Mouse (Mus musculus) heart, adult 10 weeks (tissue): Measurements from ENCODE around the gene Sept3. TPM values are rescaled to one million over a fixed set of nuclear protein-coding genes. Genes with fewer than 3 reads are reported as not detected.

Experiments used
- polyA plus RNA-seq: library from polyadenylated mRNA; stranded (reverse); fragments of 350-450 nt; fragmentation: Illumina TruSeq; extraction: RNeasy Lipid Tissue Mini Kit (QIAGEN cat#74804); gene quantifications from one replicate; pipeline ENCODE4 v1.2.3, GENCODE M21; 2014; ENCODE audit warnings: low read depth, low replicate concordance

The Sept3 gene
- polyA plus RNA-seq, result 1.5 TPM

DNA sequence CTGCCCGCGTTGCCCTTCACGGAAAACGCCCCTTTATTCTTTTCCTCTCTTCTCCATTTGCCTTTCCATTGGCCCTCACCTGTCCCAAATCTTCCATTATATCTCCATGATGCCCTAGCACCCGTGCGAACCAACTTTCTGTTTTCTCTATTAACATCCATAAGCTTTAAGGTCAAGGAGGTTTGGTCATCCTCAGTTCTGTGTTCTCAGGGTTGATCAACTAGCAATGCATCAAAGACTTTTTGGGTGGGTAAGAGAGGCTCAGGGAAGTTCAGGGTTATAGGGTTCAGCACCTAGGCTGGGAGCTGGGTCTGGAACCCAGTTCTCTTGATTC is at the start of gene Sept3:
Gene Sept3, plus strand, starts transcription at position 301 of the 334 bp plus-strand sequence.

DNA sequence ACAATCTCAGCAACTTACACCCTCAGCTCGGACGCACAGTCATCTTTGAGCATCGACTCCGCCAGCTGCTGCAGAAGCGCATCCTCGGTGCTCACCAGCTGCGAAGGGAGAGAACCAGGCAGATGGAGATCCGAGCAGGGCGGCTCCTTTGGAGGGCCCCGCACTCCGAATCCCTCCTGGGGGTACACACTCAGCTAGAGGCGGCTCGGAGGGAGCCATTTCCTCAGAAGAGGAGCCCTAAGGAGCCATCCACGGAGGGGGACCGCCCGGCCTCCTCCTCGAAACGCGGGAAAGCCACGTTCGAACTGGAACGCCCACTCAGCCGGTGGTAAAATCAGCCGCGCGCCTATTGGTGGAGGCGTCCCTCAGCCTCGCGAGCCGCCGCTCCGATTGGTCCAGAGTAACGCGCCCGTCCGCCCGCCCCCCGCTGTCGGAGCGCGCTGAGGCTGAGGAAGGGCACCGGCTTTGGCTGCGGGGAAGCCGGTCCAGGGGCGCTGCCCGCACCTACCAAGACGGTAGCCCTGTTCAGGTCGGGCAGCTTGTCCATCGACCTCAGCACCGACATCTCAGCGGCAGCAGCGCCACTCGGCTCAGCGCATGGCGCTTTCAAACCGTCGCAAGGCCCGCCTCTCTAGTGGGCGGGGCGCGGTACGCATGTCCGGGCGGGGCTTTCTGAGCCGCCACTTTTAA is 30.4 kb upstream of the Sept3 start, which contains the start of gene Cenpm:
Gene Cenpm, minus strand, starts transcription at position 634 of the 690 bp plus-strand sequence.

DNA sequence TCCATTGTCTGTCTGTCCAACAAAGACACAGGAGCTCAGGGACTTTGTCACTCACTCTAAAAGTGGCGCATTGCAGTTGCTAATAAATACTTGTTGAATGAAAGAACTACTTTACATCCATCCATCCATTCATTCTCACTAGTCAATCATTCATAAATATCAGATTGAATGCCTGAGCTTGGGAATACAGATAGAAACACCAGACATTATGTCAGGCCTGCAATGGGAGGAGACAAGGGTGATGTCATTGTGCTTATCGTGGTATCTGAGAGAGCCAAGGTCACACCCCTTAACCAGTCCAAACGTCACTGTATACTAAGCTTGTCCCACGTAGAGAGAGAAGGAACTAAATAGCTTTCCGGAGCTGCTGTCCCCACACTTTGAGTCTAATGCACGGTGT is 22.6 kb upstream of the Sept3 start, which contains the start of gene 1500009C09Rik:
Gene 1500009C09Rik, plus strand, starts transcription at position 301 of the 400 bp plus-strand sequence.

DNA sequence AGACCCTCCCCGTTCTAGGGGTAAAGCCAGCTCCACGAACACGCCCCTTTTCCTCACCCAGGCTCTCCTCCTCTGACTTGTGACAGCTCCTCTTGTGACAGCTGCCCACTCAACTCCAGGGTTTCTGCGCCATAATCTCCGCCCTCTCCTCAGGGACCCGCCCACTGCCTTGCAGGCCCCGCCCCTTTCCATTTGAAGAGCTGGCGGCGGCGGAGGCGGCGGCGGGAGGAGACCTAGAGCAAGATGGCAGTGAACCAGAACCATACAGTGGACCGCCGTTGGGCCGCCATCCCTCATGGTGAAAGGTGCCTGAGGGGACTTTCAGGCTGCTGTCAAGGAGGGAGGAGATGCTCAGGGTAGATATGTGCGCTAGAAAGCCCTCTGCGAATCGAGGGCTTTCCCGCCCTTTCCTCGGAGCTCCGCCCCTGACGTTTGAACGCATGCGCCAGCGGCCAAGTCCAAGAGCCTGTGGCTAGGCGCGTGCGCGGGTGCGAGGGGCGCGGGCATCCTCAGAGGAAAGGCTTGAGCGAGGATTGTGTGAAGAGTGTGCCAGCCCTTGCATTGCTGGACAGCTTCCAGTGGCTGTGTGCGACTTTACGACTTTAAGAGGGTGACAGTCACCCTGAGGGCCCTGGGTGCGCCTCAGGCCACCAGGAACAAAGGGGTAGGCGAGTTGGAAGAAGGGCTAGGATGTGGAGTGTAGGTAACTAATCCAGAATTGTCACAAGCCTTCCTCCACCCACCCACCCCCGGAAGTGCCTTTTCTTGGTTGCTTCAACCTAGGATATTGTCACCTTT is 24.3 kb downstream of the Sept3 start, which contains the start of gene Wbp2nl:
Gene Wbp2nl, plus strand, starts transcription at position 191 of the 798 bp plus-strand sequence.

DNA sequence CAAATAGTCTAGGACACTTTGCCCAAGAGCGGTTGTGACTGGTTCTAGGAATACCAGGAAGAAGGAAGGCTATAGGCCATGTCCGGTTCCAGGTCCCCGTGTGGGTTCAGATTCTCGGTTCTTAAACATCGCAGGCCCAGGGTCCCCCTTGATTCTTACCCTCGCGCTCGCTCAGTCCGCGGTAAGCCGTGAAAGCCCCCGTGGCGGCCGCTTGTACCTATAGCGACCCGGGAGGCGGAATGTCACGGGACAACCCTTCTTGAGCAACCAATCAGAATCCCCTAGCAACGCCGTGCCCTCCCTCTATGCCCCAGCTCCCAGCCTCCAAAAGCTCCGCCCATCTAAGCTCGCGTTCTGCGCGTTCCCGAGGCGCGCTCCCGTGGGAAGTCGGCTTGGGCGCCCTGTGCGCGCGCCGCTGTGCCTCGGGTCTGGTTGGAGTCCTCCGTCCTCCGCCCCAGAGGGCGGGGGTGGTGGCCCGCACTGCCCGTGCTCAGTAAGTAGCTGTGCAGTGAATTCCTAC is 64.0 kb downstream of the Sept3 start, which contains the start of the genes Naga, Pheta2 and Smdt1:
Gene Naga, minus strand, starts transcription at position 333 of the 520 bp plus-strand sequence.
Gene Pheta2, plus strand, starts transcription at position 350 of the 520 bp plus-strand sequence.
Gene Smdt1, plus strand, starts transcription at position 367 of the 520 bp plus-strand sequence.

Other genes with a start within 250 kb of the Sept3 start
- gene Desi1, start 241.0 kb upstream of the Sept3 start, polyA plus RNA-seq, result 18.6 TPM
- 85.5 TPM for gene Snu13, start 227.3 kb upstream of the Sept3 start, polyA plus RNA-seq
- not detected for gene 4930407I10Rik, start 215.7 kb upstream of the Sept3 start, polyA plus RNA-seq
- not detected for gene Mei1, start 204.9 kb upstream of the Sept3 start, polyA plus RNA-seq
- gene Ccdc134, start 147.0 kb upstream of the Sept3 start, polyA plus RNA-seq, result 9.0 TPM
- gene Srebf2, start 127.7 kb upstream of the Sept3 start, polyA plus RNA-seq, result 23.7 TPM
- not detected for gene Shisa8, start 62.1 kb upstream of the Sept3 start, polyA plus RNA-seq
- not detected for gene Tnfrsf13c, start 50.5 kb upstream of the Sept3 start, polyA plus RNA-seq
- 0.99 TPM for gene Cenpm, start 30.1 kb upstream of the Sept3 start, polyA plus RNA-seq
- gene 1500009C09Rik, start 22.5 kb upstream of the Sept3 start, polyA plus RNA-seq, result not detected
- not detected for gene Wbp2nl, start 24.1 kb downstream of the Sept3 start, polyA plus RNA-seq
- gene Naga, start 64.0 kb downstream of the Sept3 start, polyA plus RNA-seq, result 35.5 TPM
- 1.4 TPM for gene Pheta2, start 64.0 kb downstream of the Sept3 start, polyA plus RNA-seq
- 252 TPM for gene Smdt1, start 64.1 kb downstream of the Sept3 start, polyA plus RNA-seq
- 848 TPM for gene Ndufa6, start 79.4 kb downstream of the Sept3 start, polyA plus RNA-seq
- 38.5 TPM for gene Cyp2d22, start 105.4 kb downstream of the Sept3 start, polyA plus RNA-seq
- not detected for gene Cyp2d11, start 119.1 kb downstream of the Sept3 start, polyA plus RNA-seq
- 1.6 TPM for gene Cyp2d10, start 132.3 kb downstream of the Sept3 start, polyA plus RNA-seq
- not detected for gene Cyp2d9, start 158.5 kb downstream of the Sept3 start, polyA plus RNA-seq